Comparison of ENCODE assay signal across 9 mouse cellular contexts in the genomic region with DNA sequence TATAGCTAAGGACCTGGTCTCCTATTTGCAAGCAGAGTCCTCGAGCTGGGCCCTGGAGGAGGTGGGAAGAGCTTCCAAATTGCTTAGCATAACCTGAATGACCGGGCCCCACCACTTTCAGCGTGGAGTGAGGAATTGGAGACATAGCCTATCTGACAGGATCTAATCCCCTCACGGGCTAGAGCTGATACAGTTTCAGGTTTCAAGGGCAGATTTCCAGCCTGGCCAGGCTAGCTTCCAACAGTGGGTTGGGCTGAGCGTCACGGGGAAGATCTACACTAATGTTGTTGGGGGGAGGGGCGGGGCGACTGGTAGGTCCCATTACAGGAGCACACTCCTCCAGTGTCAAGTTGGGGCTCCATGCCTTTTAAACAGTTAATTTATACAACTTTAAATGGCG. TPM values are rescaled to one million over a fixed set of nuclear protein-coding genes. Genes with fewer than 3 reads are reported as not detected.
A peak's percentile ranks its signal among the peaks of the same experiment; 100 is the strongest.
DNase-seq lines count a peak whose midpoint lies in the region; ATAC-seq lines count a peak whose summit lies in the region.
"Had no signal": no experiment of that assay in that cellular context is flagged by ENCODE, and none has a peak within 500 bp of the region (broad histone marks: within the 10 kb centered on the region; RNA-seq: fewer than 3 reads in every experiment).

No protein-coding gene starts in this region.

- no peak overlapping the region for H3K4me3 ChIP-seq in liver, embryonic 11.5 days (ENCODE audit: low read depth, low read length)

- DNase-seq in layer of hippocampus, adult 11-12 months (ENCODE audit: low spot score): peak; percentile 34
- DNase-seq in layer of hippocampus, adult 18-20 months (ENCODE audit: low spot score in 2 of 2): no peak
- DNase-seq in cerebellum, postnatal 10 days: peak; percentile 91 to 92
- DNase-seq in heart, postnatal 10 days: peak; percentile 60 to 61
- no peak for DNase-seq in liver, embryonic 11.5 days (ENCODE audit: low spot score)
- DNase-seq in left cerebral cortex, adult 11 months (ENCODE audit: low spot score): no peak
- DNase-seq in spleen, adult 18-20 months: no peak

- H3K27ac ChIP-seq in liver, embryonic 11.5 days (ENCODE audit: low read depth, low read length): no peak overlapping the region

- ATAC-seq in liver, embryonic 11.5 days (replicated peaks; ENCODE audit: low FRiP score): no peak
- ATAC-seq in megakaryocyte progenitor cell, adult 5-6 weeks (replicated peaks; ENCODE audit: poor library complexity): no peak
- ATAC-seq: Patski had no signal

- 31% methylated on average over 9 of the region's 9 CpGs for WGBS in liver, embryonic 11.5 days

- no peaks in the 10 kb centered on the region for H3K9me3 ChIP-seq in liver, embryonic 11.5 days (ENCODE audit: control insufficient read depth, low read length)

- H3K36me3 ChIP-seq in liver, embryonic 11.5 days (ENCODE audit: control insufficient read depth, insufficient read depth, low read length): no peaks in the 10 kb centered on the region

- no peaks in the 10 kb centered on the region for H3K27me3 ChIP-seq in liver, embryonic 11.5 days (replicated peaks; ENCODE audit: control insufficient read depth, insufficient read depth, low read length)
- H3K27me3 ChIP-seq: Patski had no signal

- peak overlapping the region; percentile 46 for H3K4me2 ChIP-seq in liver, embryonic 11.5 days

- intact Hi-C loops in heart, postnatal 10 days (cut with DNase I): no loop called here

- peaks cover 63% of the 10 kb centered on the region for H3K4me1 ChIP-seq in liver, embryonic 11.5 days (replicated peaks; ENCODE audit: control insufficient read depth, insufficient read depth, low read length)

- no peak overlapping the region for H3K9ac ChIP-seq in liver, embryonic 11.5 days (ENCODE audit: low read depth, low read length)

RNA-seq across cellular contexts. Expression of a gene that starts 2.4 kb away (rescaled TPM):
- 100 to 1,000 TPM; 186 to 198 TPM for total RNA-seq in layer of hippocampus, adult 18-20 months (2021)
- total RNA-seq in heart, postnatal 10 days (2021): 10 to 100 TPM; 77.4 to 89.6 TPM
- polyA plus RNA-seq in liver, embryonic 11.5 days (2014; fragmentation: Nextera tagmentation; extraction: Ambion mirVana): 62.4 and 63.2 TPM in 2 replicates
- 0.91 and 1.7 TPM in 2 replicates for total RNA-seq in megakaryocyte progenitor cell, adult 5-6 weeks (2015)
- total RNA-seq in megakaryocyte progenitor cell, adult 5-6 weeks (2017): 0.96 and 2.7 TPM in 2 replicates

RNA-seq across cellular contexts. Expression of a gene that starts 3.2 kb away (rescaled TPM):
- 10 to 100 TPM; 32.1 to 34.9 TPM for total RNA-seq in layer of hippocampus, adult 18-20 months (2021)
- 10 to 100 TPM; 20.0 to 22.4 TPM for total RNA-seq in heart, postnatal 10 days (2021)
- polyA plus RNA-seq in liver, embryonic 11.5 days (2014; fragmentation: Nextera tagmentation; extraction: Ambion mirVana): 53.6 and 54.0 TPM in 2 replicates
- 21.3 and 23.4 TPM in 2 replicates for total RNA-seq in megakaryocyte progenitor cell, adult 5-6 weeks (2015)
- 27.3 and 30.2 TPM in 2 replicates for total RNA-seq in megakaryocyte progenitor cell, adult 5-6 weeks (2017)

RNA-seq across cellular contexts. Expression of a gene that starts 3.4 kb away (rescaled TPM):
- 10 to 100 TPM; 11.6 to 12.2 TPM for total RNA-seq in layer of hippocampus, adult 18-20 months (2021)
- total RNA-seq in heart, postnatal 10 days (2021): 1 to 10 TPM; 4.6 to 6.2 TPM
- polyA plus RNA-seq in liver, embryonic 11.5 days (2014; fragmentation: Nextera tagmentation; extraction: Ambion mirVana): 19.5 and 19.7 TPM in 2 replicates
- total RNA-seq in megakaryocyte progenitor cell, adult 5-6 weeks (2015): 15.8 and 19.1 TPM in 2 replicates
- 8.4 and 11.7 TPM in 2 replicates for total RNA-seq in megakaryocyte progenitor cell, adult 5-6 weeks (2017)

RNA-seq across cellular contexts. Expression of a gene that starts 12.5 kb away (rescaled TPM):
- 10 to 100 TPM; 14.3 to 16.8 TPM for total RNA-seq in layer of hippocampus, adult 18-20 months (2021)
- total RNA-seq in heart, postnatal 10 days (2021): 10 to 100 TPM; 17.0 to 17.8 TPM
- polyA plus RNA-seq in liver, embryonic 11.5 days (2014; fragmentation: Nextera tagmentation; extraction: Ambion mirVana): 51.1 and 52.3 TPM in 2 replicates
- total RNA-seq in megakaryocyte progenitor cell, adult 5-6 weeks (2015): 13.7 TPM in 2 replicates
- total RNA-seq in megakaryocyte progenitor cell, adult 5-6 weeks (2017): 27.2 and 31.3 TPM in 2 replicates

RNA-seq across cellular contexts. Expression of a gene that starts 15.1 kb away (rescaled TPM):
- 10 to 100 TPM; 12.4 to 12.7 TPM for total RNA-seq in layer of hippocampus, adult 18-20 months (2021)
- under 1 TPM in 1 of 2 experiments, not detected in 1; 0.12 TPM for total RNA-seq in heart, postnatal 10 days (2021)
- polyA plus RNA-seq in liver, embryonic 11.5 days (2014; fragmentation: Nextera tagmentation; extraction: Ambion mirVana): 0.11 TPM in 1 of 2 replicates, not detected in the other
- not detected in 2 replicates for total RNA-seq in megakaryocyte progenitor cell, adult 5-6 weeks (2015)
- total RNA-seq in megakaryocyte progenitor cell, adult 5-6 weeks (2017): not detected in 2 replicates

Comparison
In these comparisons a context has a peak if more than half of its experiments do, and no peak if none do; other contexts are left out.
1. DNase-seq: peak in layer of hippocampus, adult 11-12 months (single experiment), cerebellum, postnatal 10 days (2 of 2) and heart, postnatal 10 days (2 of 2); none in layer of hippocampus, adult 18-20 months (0 of 2), liver, embryonic 11.5 days (single experiment), left cerebral cortex, adult 11 months (single experiment) and spleen, adult 18-20 months (0 of 2).
2. RNA of a gene that starts 2.4 kb away (total RNA-seq): 186 to 198 TPM in layer of hippocampus, adult 18-20 months and 77.4 to 89.6 TPM in heart, postnatal 10 days; 0.91 to 2.7 TPM in megakaryocyte progenitor cell, adult 5-6 weeks; every median in the first group is over 10 times any median in the second.